Comparison of ENCODE assay signal across 22 mouse cellular contexts in the genomic region with DNA sequence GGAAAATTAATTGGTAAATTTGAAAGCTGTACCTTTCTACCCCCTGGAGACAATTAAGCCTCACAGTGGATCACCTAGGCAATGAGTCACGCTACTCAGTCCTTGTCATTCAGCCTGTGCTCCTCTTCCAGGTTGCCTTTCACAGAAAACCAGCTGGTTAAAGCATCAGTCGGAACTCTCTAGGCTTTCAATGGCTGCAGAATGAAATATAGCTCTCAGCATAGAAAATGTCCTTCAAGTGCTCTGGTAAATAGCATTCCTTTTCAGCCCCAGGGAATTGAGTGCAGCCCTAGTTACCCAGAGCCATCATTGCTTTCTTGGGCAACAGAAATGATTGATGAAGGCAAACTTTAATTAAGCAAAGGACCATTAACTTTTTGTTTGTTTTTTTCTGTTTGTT.
DNase-seq lines count a peak whose midpoint lies in the region; ATAC-seq and TF ChIP-seq lines count a peak whose summit lies in the region.
"Had no signal": no experiment of that assay in that cellular context is flagged by ENCODE, and none has a peak within 500 bp of the region (broad histone marks: within the 10 kb centered on the region; RNA-seq: fewer than 3 reads in every experiment).

No protein-coding gene starts in this region.

- peak overlapping the region; percentile 72 for H3K27ac ChIP-seq in layer of hippocampus, adult 2 months
- no peak overlapping the region for H3K27ac ChIP-seq in hindbrain, embryonic 16.5 days (ENCODE audit: low read depth, low read length)
- 0 out of 2 replicates have a peak overlapping the region, but pooled peaks have one; percentile 41 for H3K27ac ChIP-seq in neural tube, embryonic 15.5 days (replicated peaks)
- H3K27ac ChIP-seq in stomach, postnatal 0 days (replicated peaks) = no peak overlapping the region
- H3K27ac ChIP-seq: embryonic facial prominence, embryonic 10.5 days; midbrain, embryonic 12.5 days had no signal

- H3K36me3 ChIP-seq in hindbrain, embryonic 16.5 days (ENCODE audit: control insufficient read depth, insufficient read depth, low read length) = no peaks in the 10 kb centered on the region
- no peaks in the 10 kb centered on the region for H3K36me3 ChIP-seq in neural tube, embryonic 15.5 days
- H3K36me3 ChIP-seq in stomach, postnatal 0 days (ENCODE audit: control insufficient read depth, insufficient read depth, low read length) = no peaks in the 10 kb centered on the region
- H3K36me3 ChIP-seq: embryonic facial prominence, embryonic 10.5 days; midbrain, embryonic 12.5 days had no signal

- H3K27me3 ChIP-seq in hindbrain, embryonic 16.5 days (replicated peaks; ENCODE audit: control insufficient read depth, insufficient read depth, low read length) = no peaks in the 10 kb centered on the region
- H3K27me3 ChIP-seq in neural tube, embryonic 15.5 days (replicated peaks) = no peaks in the 10 kb centered on the region
- H3K27me3 ChIP-seq in stomach, postnatal 0 days (ENCODE audit: control insufficient read depth, insufficient read depth, low read length) = no peaks in the 10 kb centered on the region
- H3K27me3 ChIP-seq: midbrain, embryonic 12.5 days; Patski had no signal

- H3K4me1 ChIP-seq in hindbrain, embryonic 16.5 days (ENCODE audit: control insufficient read depth, insufficient read depth, low read depth, low read length) = no peaks in the 10 kb centered on the region; the same call in 1 of the 2 replicates
- H3K4me1 ChIP-seq in neural tube, embryonic 15.5 days = no peaks in the 10 kb centered on the region
- no peaks in the 10 kb centered on the region for H3K4me1 ChIP-seq in stomach, postnatal 0 days (replicated peaks; ENCODE audit: control insufficient read depth, insufficient read depth)
- H3K4me1 ChIP-seq: embryonic facial prominence, embryonic 10.5 days; midbrain, embryonic 12.5 days had no signal

- peak; percentile 80; the same call in 1 of the 2 replicates for ATAC-seq in hindbrain, embryonic 16.5 days
- peak; percentile 73; the same call in 1 of the 2 replicates for ATAC-seq in neural tube, embryonic 15.5 days (ENCODE audit: low FRiP score)
- ATAC-seq in stomach, postnatal 0 days (ENCODE audit: low FRiP score, low TSS enrichment) = no peak
- ATAC-seq: Patski had no signal

- DNase-seq in layer of hippocampus, adult 2 months (ENCODE audit: low spot score in 2 of 2) = no peak
- no peak for DNase-seq in layer of hippocampus, postnatal 25 days (ENCODE audit: extremely low spot score in 1 of 2, low spot score in 1 of 2)
- DNase-seq in embryo, embryonic 11.5 days (ENCODE audit: low read depth, low spot score) = peak; percentile 26
- DNase-seq in lung, postnatal 25 days (ENCODE audit: low spot score) = no peak
- no peak for DNase-seq in stomach, postnatal 0 days (ENCODE audit: low spot score)
- DNase-seq: cerebellum, adult 9-10 months; gastrocnemius, postnatal 36 days; heart, postnatal 14 days; kidney, adult 9 months; kidney, postnatal 36 days; left cerebral cortex, postnatal 4 days; lung, adult 18-20 months; lung, postnatal 36 days; right cerebral cortex, postnatal 4 days; thymus, adult 18-20 months had no signal

- H3K4me3 ChIP-seq in layer of hippocampus, adult 2 months = no peak overlapping the region
- no peak overlapping the region for H3K4me3 ChIP-seq in hindbrain, embryonic 16.5 days (ENCODE audit: low read length)
- H3K4me3 ChIP-seq in neural tube, embryonic 15.5 days (replicated peaks) = no peak overlapping the region
- no peak overlapping the region for H3K4me3 ChIP-seq in stomach, postnatal 0 days (ENCODE audit: low read depth, low read length)
- H3K4me3 ChIP-seq: embryonic facial prominence, embryonic 10.5 days; erythroblast, embryonic 14.5 days; midbrain, embryonic 12.5 days had no signal

- no peak for TF ChIP-seq EP300 in stomach, postnatal 0 days (optimal IDR thresholded peaks at IDR 0.05)

- no peak overlapping the region for H3K9ac ChIP-seq in hindbrain, embryonic 16.5 days (ENCODE audit: low read depth, low read length)
- no peak overlapping the region for H3K9ac ChIP-seq in neural tube, embryonic 15.5 days (replicated peaks)
- no peak overlapping the region for H3K9ac ChIP-seq in stomach, postnatal 0 days (ENCODE audit: low read length)
- H3K9ac ChIP-seq: midbrain, embryonic 12.5 days had no signal

- H3K4me2 ChIP-seq in hindbrain, embryonic 16.5 days (ENCODE audit: low read length) = no peak overlapping the region
- H3K4me2 ChIP-seq in neural tube, embryonic 15.5 days = no peak overlapping the region
- H3K4me2 ChIP-seq in stomach, postnatal 0 days (replicated peaks; ENCODE audit: low read depth) = no peak overlapping the region
- H3K4me2 ChIP-seq: heart, embryonic 11.5 days; midbrain, embryonic 12.5 days had no signal

- WGBS in hindbrain, embryonic 16.5 days = 26% methylated on average over 2 of the region's 2 CpGs
- WGBS in neural tube, embryonic 15.5 days = 14% methylated on average over 2 of the region's 2 CpGs
- 49% methylated on average over 2 of the region's 2 CpGs for WGBS in stomach, postnatal 0 days

- no peaks in the 10 kb centered on the region for H3K9me3 ChIP-seq in hindbrain, embryonic 16.5 days (ENCODE audit: control insufficient read depth, low read length)
- H3K9me3 ChIP-seq in neural tube, embryonic 15.5 days (replicated peaks) = no peaks in the 10 kb centered on the region
- no peaks in the 10 kb centered on the region for H3K9me3 ChIP-seq in stomach, postnatal 0 days (ENCODE audit: control insufficient read depth, low read length)
- H3K9me3 ChIP-seq: embryonic facial prominence, embryonic 10.5 days; midbrain, embryonic 12.5 days had no signal

- TF ChIP-seq CTCF in layer of hippocampus, adult 2 months (conservative IDR thresholded peaks at IDR 0.05) = no peak
- TF ChIP-seq CTCF in stomach, postnatal 0 days (IDR thresholded peaks at IDR 0.05; ENCODE audit: low read depth) = no peak

Comparison
In these comparisons a context has a peak if more than half of its experiments do, and no peak if none do; other contexts are left out.
1. H3K27ac ChIP-seq: peak in layer of hippocampus, adult 2 months (single experiment) and neural tube, embryonic 15.5 days (single experiment); none in hindbrain, embryonic 16.5 days (single experiment) and stomach, postnatal 0 days (single experiment).